Mouse (Mus musculus) myocyte (in vitro differentiated cells): ENCODE measurements around the gene Itgb5.

Experiments
- CEBPB ChIP-seq: IDR thresholded peaks from 2 replicates; pipeline ENCODE4 v1.6.1; 2011; ENCODE audit warnings: mild to moderate bottlenecking, moderate library complexity; ENCODE audit not compliant: poor library complexity, insufficient read depth, severe bottlenecking
- E2F4 ChIP-seq: IDR thresholded peaks from one replicate; pipeline ENCODE4 v1.6.1; 2011; ENCODE audit warnings: mild to moderate bottlenecking, control low read depth, moderate library complexity; ENCODE audit not compliant: insufficient read depth
- MAX ChIP-seq: IDR thresholded peaks from one replicate; pipeline ENCODE4 v1.6.1; 2011; ENCODE audit warnings: low read depth, mild to moderate bottlenecking, control low read depth
- MYOD1 ChIP-seq, 3 experiments: IDR thresholded peaks; one replicate each; pipeline ENCODE4 v1.6.1; 2011; ENCODE audit warnings: control low read depth in 2 of 3, low read depth in 2 of 3, mild to moderate bottlenecking in 2 of 3, moderate library complexity in 1 of 3; ENCODE audit not compliant: insufficient read length in 2 of 3, control insufficient read depth in 1 of 3
- MYOG ChIP-seq, 3 experiments: IDR thresholded peaks; one replicate each; pipeline ENCODE4 v1.6.1; 2011; ENCODE audit warnings: control low read depth in 2 of 3, low read depth in 2 of 3, mild to moderate bottlenecking in 2 of 3; ENCODE audit not compliant: insufficient read length in 2 of 3, control insufficient read depth in 1 of 3, insufficient read depth in 1 of 3
- POLR2A ChIP-seq: IDR thresholded peaks from one replicate; pipeline ENCODE4 v1.6.1; 2011; ENCODE audit warnings: low read depth, mild to moderate bottlenecking, control low read depth, moderate library complexity; ENCODE audit not compliant: insufficient read length
- POLR2AphosphoS2 ChIP-seq: IDR thresholded peaks from one replicate; pipeline ENCODE4 v1.6.1; 2011; ENCODE audit warnings: low read depth, control low read depth; ENCODE audit not compliant: insufficient read length
- REST ChIP-seq: IDR thresholded peaks from one replicate; pipeline ENCODE4 v1.6.1; 2011; ENCODE audit warnings: mild to moderate bottlenecking, control low read depth, moderate library complexity; ENCODE audit not compliant: insufficient read depth, insufficient read length
- SRF ChIP-seq: IDR thresholded peaks from one replicate; pipeline ENCODE4 v1.6.1; 2011; ENCODE audit warnings: low read depth; ENCODE audit not compliant: control insufficient read depth, insufficient read length
- TCF12 ChIP-seq: IDR thresholded peaks from one replicate; pipeline ENCODE4 v1.6.1; 2011; ENCODE audit warnings: mild to moderate bottlenecking, control low read depth; ENCODE audit not compliant: poor library complexity, insufficient read depth, severe bottlenecking
- TCF3 ChIP-seq: IDR thresholded peaks from one replicate; pipeline ENCODE4 v1.6.1; 2011; ENCODE audit warnings: low read depth, control low read depth; ENCODE audit not compliant: insufficient read length
- USF1 ChIP-seq: IDR thresholded peaks from one replicate; pipeline ENCODE4 v1.6.1; 2011; ENCODE audit warnings: low read depth, mild to moderate bottlenecking, control low read depth, moderate library complexity

DNA sequence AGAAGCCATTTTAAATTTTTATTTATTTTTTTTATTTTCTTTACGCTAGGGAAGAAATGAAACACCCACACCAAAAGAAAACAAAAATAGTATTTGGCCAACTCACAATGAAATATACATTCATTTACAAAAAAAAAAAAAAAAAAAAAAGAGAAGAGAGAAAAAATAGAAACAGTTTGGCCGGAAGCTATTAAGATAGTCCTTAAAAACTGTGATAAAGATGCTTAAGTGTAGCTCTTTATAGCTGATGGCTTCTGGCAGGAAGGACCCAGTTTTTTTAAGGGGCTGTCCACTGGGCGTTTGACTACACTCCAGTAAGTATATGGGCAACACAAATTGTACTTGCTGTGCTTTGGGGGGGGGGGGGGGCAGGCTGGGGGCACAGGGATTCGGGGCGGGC lies 29.9 kb downstream of the Itgb5 start:
- no peak for TF ChIP-seq USF1
- no peak for TF ChIP-seq POLR2A
- no peak for TF ChIP-seq MYOG (IDR thresholded peaks at IDR 0.05; ENCODE audit: control insufficient read depth in 1 of 3, insufficient read depth in 1 of 3, insufficient read length in 2 of 3, low read depth in 2 of 3)
- TF ChIP-seq MAX, result no peak
- no peak for TF ChIP-seq REST
- TF ChIP-seq POLR2AphosphoS2, result no peak
- TF ChIP-seq E2F4, result no peak
- TF ChIP-seq TCF12, result no peak
- TF ChIP-seq SRF, result no peak
- TF ChIP-seq CEBPB, result no peak
- no peak for TF ChIP-seq TCF3
- TF ChIP-seq MYOD1 (IDR thresholded peaks at IDR 0.05; ENCODE audit: control insufficient read depth in 1 of 3, insufficient read length in 2 of 3, low read depth in 2 of 3), result no peak
